Mouse (Mus musculus): ENCODE results near the gene Eya4. TPM values are rescaled to one million over a fixed set of nuclear protein-coding genes. Genes with fewer than 3 reads are reported as not detected.

Eya4 gene
- total and polyA plus RNA-seq, 2 experiments = 0.11 to 0.28 TPM

- Histone ChIP-seq H3K27me3 (ENCODE audit: control insufficient read depth, insufficient read depth, low read length) (no peaks in the 10 kb centered on the region), H3K9ac (ENCODE audit: low read depth, low read length) (no peak overlapping the region), H3K36me3 (ENCODE audit: control insufficient read depth, insufficient read depth, low read length) (no peaks in the 10 kb centered on the region), H3K27ac (replicated peaks; ENCODE audit: insufficient read depth, low read depth, low read length) (no peak overlapping the region), H3K4me1 (ENCODE audit: control insufficient read depth, insufficient read depth, low read length) (no peaks in the 10 kb centered on the region), H3K4me3 (ENCODE audit: insufficient read depth, low read depth, low read length) (no peak overlapping the region), H3K79me2 (ENCODE audit: control insufficient read depth, insufficient read depth, low read length) (no peaks in the 10 kb centered on the region)
- no peak for DNase-seq (ENCODE audit: extremely low read depth, low read depth, low spot score)
- TF ChIP-seq POLR2A (IDR thresholded peaks at IDR 0.05; ENCODE audit: extremely low read depth, insufficient read depth, low read length) (no peak), CTCF (IDR thresholded peaks at IDR 0.05; ENCODE audit: low read depth, low read length) (no peak)
- 74% methylated on average over 5 of the region's 5 CpGs for WGBS
These were observed 119.7 kb downstream of the Eya4 start for GRCm38 (mm10) chr10:23230863-23231262.

DNA sequence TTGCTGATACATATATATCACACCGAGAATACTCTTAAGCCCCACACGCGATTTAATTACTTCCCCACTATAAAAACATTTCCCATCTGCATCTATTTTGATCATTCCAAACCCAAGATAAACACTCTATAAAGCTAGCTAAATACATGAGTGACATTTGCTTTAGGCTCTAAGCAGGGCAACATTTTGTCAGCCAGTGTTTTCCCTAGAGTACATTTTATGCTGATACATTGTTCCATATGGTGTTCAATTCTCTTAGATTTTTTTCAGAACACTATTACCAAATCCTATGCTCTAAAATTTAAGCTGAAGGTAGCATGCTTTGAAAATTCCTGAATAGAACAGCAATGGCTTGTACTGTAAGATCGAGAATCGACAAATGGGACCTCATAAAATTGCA is 127.2 kb downstream of the Eya4 start:
- 90% methylated on average over 5 of the region's 5 CpGs for WGBS
- Histone ChIP-seq H3K36me3 (ENCODE audit: control insufficient read depth, insufficient read depth, low read length) (no peaks in the 10 kb centered on the region), H3K4me3 (ENCODE audit: insufficient read depth, low read depth, low read length) (no peak overlapping the region), H3K79me2 (ENCODE audit: control insufficient read depth, insufficient read depth, low read length) (no peaks in the 10 kb centered on the region), H3K27ac (replicated peaks; ENCODE audit: insufficient read depth, low read depth, low read length) (no peak overlapping the region), H3K27me3 (ENCODE audit: control insufficient read depth, insufficient read depth, low read length) (no peaks in the 10 kb centered on the region), H3K9ac (ENCODE audit: low read depth, low read length) (no peak overlapping the region), H3K4me1 (ENCODE audit: control insufficient read depth, insufficient read depth, low read length) (no peaks in the 10 kb centered on the region)
- TF ChIP-seq POLR2A (IDR thresholded peaks at IDR 0.05; ENCODE audit: extremely low read depth, insufficient read depth, low read length) = no peak
- TF ChIP-seq CTCF (IDR thresholded peaks at IDR 0.05; ENCODE audit: low read depth, low read length) = no peak
- no peak for DNase-seq (ENCODE audit: extremely low read depth, low read depth, low spot score)

DNA sequence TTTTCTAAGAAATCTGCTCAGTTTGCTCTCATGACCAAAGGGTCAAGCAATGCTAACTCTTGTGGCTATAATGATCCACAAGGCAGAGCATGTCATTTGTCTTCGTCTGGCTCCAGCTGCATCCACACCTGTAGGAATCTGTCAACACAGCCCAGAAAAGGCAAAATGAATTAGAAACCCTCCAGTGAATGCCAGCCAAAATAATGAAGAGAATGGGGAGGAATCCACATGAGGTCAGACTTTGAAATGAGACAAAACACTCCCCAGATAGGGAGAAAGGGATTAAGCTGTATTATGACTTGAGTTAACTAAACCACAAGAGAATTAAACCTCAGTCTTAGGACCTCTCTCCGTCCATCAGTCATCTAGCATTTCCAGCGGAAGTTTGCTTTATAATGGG is 130.2 kb downstream of the Eya4 start:
- 73% methylated on average over 3 of the region's 3 CpGs for WGBS
- no peak for TF ChIP-seq POLR2A (IDR thresholded peaks at IDR 0.05; ENCODE audit: extremely low read depth, insufficient read depth, low read length)
- TF ChIP-seq CTCF (IDR thresholded peaks at IDR 0.05; ENCODE audit: low read depth, low read length) = no peak

DNA sequence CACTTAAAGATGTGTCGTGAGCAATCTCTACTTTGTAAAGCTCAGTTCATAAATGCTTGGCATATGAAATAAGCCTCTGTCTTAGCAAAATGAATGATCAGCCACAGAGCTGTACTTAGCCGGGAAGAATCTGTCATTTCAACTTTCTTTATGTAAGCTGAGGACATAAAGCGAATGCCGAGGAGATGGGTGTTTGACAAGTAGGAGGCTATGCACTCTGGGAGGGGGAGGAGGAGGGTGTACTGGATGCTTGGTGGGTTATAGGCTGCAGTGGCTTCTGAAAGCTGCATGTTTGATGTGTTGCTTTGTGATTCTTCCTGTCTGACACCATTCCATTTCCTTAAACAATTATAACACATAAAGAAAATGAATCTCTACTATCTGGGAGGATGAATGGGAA is 133.8 kb downstream of the Eya4 start:
- Histone ChIP-seq H3K9ac (ENCODE audit: low read depth, low read length) (no peak overlapping the region), H3K79me2 (ENCODE audit: control insufficient read depth, insufficient read depth, low read length) (no peaks in the 10 kb centered on the region), H3K4me3 (ENCODE audit: insufficient read depth, low read depth, low read length) (no peak overlapping the region), H3K36me3 (ENCODE audit: control insufficient read depth, insufficient read depth, low read length) (no peaks in the 10 kb centered on the region), H3K4me1 (ENCODE audit: control insufficient read depth, insufficient read depth, low read length) (no peaks in the 10 kb centered on the region), H3K27me3 (ENCODE audit: control insufficient read depth, insufficient read depth, low read length) (no peaks in the 10 kb centered on the region), H3K27ac (replicated peaks; ENCODE audit: insufficient read depth, low read depth, low read length) (no peak overlapping the region)
- no peak for DNase-seq (ENCODE audit: extremely low read depth, low read depth, low spot score)
- WGBS = 84% methylated on average over 4 of the region's 4 CpGs
- TF ChIP-seq CTCF (IDR thresholded peaks at IDR 0.05; ENCODE audit: low read depth, low read length) = no peak
- TF ChIP-seq POLR2A (IDR thresholded peaks at IDR 0.05; ENCODE audit: extremely low read depth, insufficient read depth, low read length) = no peak

More for the DNA sequence above, 130.2 kb downstream of the Eya4 start:
- Histone ChIP-seq H3K4me1 (ENCODE audit: control insufficient read depth, insufficient read depth, low read length) (no peaks in the 10 kb centered on the region), H3K9ac (ENCODE audit: low read depth, low read length) (no peak overlapping the region), H3K79me2 (ENCODE audit: control insufficient read depth, insufficient read depth, low read length) (no peaks in the 10 kb centered on the region), H3K27ac (replicated peaks; ENCODE audit: insufficient read depth, low read depth, low read length) (no peak overlapping the region), H3K4me3 (ENCODE audit: insufficient read depth, low read depth, low read length) (no peak overlapping the region), H3K27me3 (ENCODE audit: control insufficient read depth, insufficient read depth, low read length) (no peaks in the 10 kb centered on the region), H3K36me3 (ENCODE audit: control insufficient read depth, insufficient read depth, low read length) (no peaks in the 10 kb centered on the region)
- DNase-seq (ENCODE audit: extremely low read depth, low read depth, low spot score) = no peak

DNA sequence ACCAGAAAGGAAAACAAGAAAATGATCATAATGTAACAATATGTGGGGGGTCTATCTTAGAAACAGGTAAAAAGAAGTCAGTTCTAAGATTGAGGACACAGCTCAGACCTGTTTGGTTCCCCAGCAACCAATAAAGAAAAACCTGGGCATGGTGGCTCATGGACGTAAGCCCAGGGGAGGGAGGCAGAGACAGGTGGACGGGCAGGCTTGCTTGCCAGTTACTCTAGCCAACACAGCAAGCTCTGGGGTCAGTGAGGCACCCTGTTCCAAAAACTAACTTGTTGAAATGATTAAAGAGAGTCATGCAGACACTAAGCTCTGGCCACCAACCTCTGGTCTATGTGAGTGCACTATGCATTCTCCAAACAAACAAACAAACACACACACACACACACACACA is 139.2 kb downstream of the Eya4 start:
- H3K4me3 ChIP-seq (ENCODE audit: insufficient read depth, low read depth, low read length) = no peak overlapping the region
- H3K27ac ChIP-seq (replicated peaks; ENCODE audit: insufficient read depth, low read depth, low read length) = no peak overlapping the region
- H3K79me2 ChIP-seq (ENCODE audit: control insufficient read depth, insufficient read depth, low read length) = no peaks in the 10 kb centered on the region
- H3K27me3 ChIP-seq (ENCODE audit: control insufficient read depth, insufficient read depth, low read length) = no peaks in the 10 kb centered on the region
- DNase-seq (ENCODE audit: extremely low read depth, low read depth, low spot score) = no peak
- WGBS = 96% methylated on average over 2 of the region's 2 CpGs
- TF ChIP-seq CTCF (IDR thresholded peaks at IDR 0.05; ENCODE audit: low read depth, low read length) = no peak
- no peak for TF ChIP-seq POLR2A (IDR thresholded peaks at IDR 0.05; ENCODE audit: extremely low read depth, insufficient read depth, low read length)
- H3K4me1 ChIP-seq (ENCODE audit: control insufficient read depth, insufficient read depth, low read length) = no peaks in the 10 kb centered on the region
- H3K9ac ChIP-seq (ENCODE audit: low read depth, low read length) = no peak overlapping the region
- no peaks in the 10 kb centered on the region for H3K36me3 ChIP-seq (ENCODE audit: control insufficient read depth, insufficient read depth, low read length)

DNA sequence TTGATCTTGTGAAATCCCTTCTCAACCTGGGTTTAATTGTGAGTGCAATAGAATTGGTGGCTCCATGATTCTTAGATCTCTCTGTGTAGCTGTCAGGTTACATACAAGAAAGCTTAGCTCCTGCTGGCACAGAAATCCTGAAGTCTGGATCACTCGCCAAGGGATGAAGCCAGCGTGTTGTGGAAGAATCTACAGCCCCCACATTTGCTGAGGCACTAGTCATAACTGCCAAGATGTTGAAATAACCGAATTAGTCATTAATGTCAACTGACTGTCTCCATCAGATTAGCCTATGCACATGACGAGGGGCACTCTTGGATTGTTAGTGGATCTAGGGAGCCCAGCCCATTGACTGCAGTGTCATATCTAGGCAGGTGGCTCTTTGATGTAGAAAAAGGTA is 146.7 kb downstream of the Eya4 start:
- Histone ChIP-seq H3K27me3 (ENCODE audit: control insufficient read depth, insufficient read depth, low read length) (0 out of 2 replicates have a peak, but pooled peaks cover 3% of the 10 kb centered on the region), H3K79me2 (ENCODE audit: control insufficient read depth, insufficient read depth, low read length) (no peaks in the 10 kb centered on the region), H3K4me3 (ENCODE audit: insufficient read depth, low read depth, low read length) (no peak overlapping the region), H3K4me1 (ENCODE audit: control insufficient read depth, insufficient read depth, low read length) (no peaks in the 10 kb centered on the region), H3K27ac (replicated peaks; ENCODE audit: insufficient read depth, low read depth, low read length) (no peak overlapping the region), H3K9ac (ENCODE audit: low read depth, low read length) (no peak overlapping the region), H3K36me3 (ENCODE audit: control insufficient read depth, insufficient read depth, low read length) (no peaks in the 10 kb centered on the region)
- WGBS = 72% methylated on average over 4 of the region's 4 CpGs
- no peak for DNase-seq (ENCODE audit: extremely low read depth, low read depth, low spot score)
- TF ChIP-seq CTCF (IDR thresholded peaks at IDR 0.05; ENCODE audit: low read depth, low read length) (no peak), POLR2A (IDR thresholded peaks at IDR 0.05; ENCODE audit: extremely low read depth, insufficient read depth, low read length) (no peak)

Data from liver, adult 2 months (tissue).